Mouse (Mus musculus) CH12.LX (cell line): ENCODE data around the gene Gm6871. TPM values are rescaled to one million over a fixed set of nuclear protein-coding genes. Genes with fewer than 3 reads are reported as not detected.

Experiments used
- DNase-seq: peaks from one replicate; pipeline ENCODE4 v3.0.0-alpha.2; 2013; ENCODE audit errors: extremely low read depth
- H3K27ac ChIP-seq: 2 replicates; pipeline ENCODE4 v1.5.1; 2012; ENCODE audit warnings: low read depth, mild to moderate bottlenecking, control low read depth, moderate library complexity; ENCODE audit not compliant: insufficient read depth
- H3K27me3 ChIP-seq: replicated peaks from 2 replicates; pipeline ENCODE3; 2012; ENCODE audit warnings: inconsistent platforms
- H3K36me3 ChIP-seq, 2 experiments: replicated peaks in 1 of 2; 2 replicates each; pipeline versions ENCODE3 to v1.6.1; 2012; ENCODE audit warnings: inconsistent platforms in 1 of 2, low read length in 1 of 2, mild to moderate bottlenecking in 1 of 2, mixed read lengths in 1 of 2, moderate library complexity in 1 of 2; ENCODE audit not compliant: control insufficient read depth in 1 of 2, insufficient read depth in 1 of 2
- H3K4me1 ChIP-seq, 2 experiments: 2 replicates each; pipeline ENCODE4 v1.6.1; 2012; ENCODE audit warnings: inconsistent platforms in 1 of 2, moderate library complexity in 1 of 2; ENCODE audit not compliant: insufficient read depth in 2 of 2, control insufficient read depth in 1 of 2
- H3K4me2 ChIP-seq: 2 replicates; pipeline ENCODE4 v1.6.1; 2012; ENCODE audit warnings: low read depth, mild to moderate bottlenecking, control low read depth; ENCODE audit not compliant: poor library complexity, insufficient read depth, severe bottlenecking
- H3K4me3 ChIP-seq, 3 experiments: fragments of 150-350 bp in 1 of 3; sonication (generic) in 1 of 3; replicated peaks in 1 of 3; 2 replicates each; pipeline versions ENCODE3 to v1.5.1; 2011 to 2012; ENCODE audit warnings: low read depth in 2 of 3, low read length in 2 of 3, mild to moderate bottlenecking in 2 of 3, moderate library complexity in 2 of 3, control low read depth in 1 of 3, improper control_type of control experiment in 1 of 3, inconsistent platforms in 1 of 3, mixed read lengths in 1 of 3; ENCODE audit not compliant: poor library complexity in 1 of 3
- H3K79me2 ChIP-seq: replicated peaks from 2 replicates; pipeline ENCODE4 v1.6.1; 2012; ENCODE audit warnings: mild to moderate bottlenecking, moderate library complexity; ENCODE audit not compliant: control insufficient read depth, poor library complexity, insufficient read depth, severe bottlenecking; ENCODE audit errors: extremely low read depth
- H3K9ac ChIP-seq: 2 replicates; pipeline ENCODE4 v1.6.1; 2012; ENCODE audit warnings: low read depth, mild to moderate bottlenecking, control low read depth, moderate library complexity; ENCODE audit not compliant: insufficient read depth
- H3K9me3 ChIP-seq: replicated peaks from 2 replicates; pipeline ENCODE3; 2012; ENCODE audit warnings: low read length, inconsistent platforms, mixed read lengths
- CHD2 ChIP-seq: IDR thresholded peaks from 2 replicates; pipeline ENCODE4 v1.6.1; 2011; ENCODE audit warnings: low read length, improper control_type of control experiment
- E2F4 ChIP-seq: IDR thresholded peaks from 2 replicates; pipeline ENCODE4 v1.6.1; 2011; ENCODE audit warnings: low read depth, low read length, improper control_type of control experiment; ENCODE audit not compliant: insufficient replicate concordance
- ELF1 ChIP-seq: IDR thresholded peaks from 2 replicates; pipeline ENCODE4 v1.6.1; 2014; ENCODE audit warnings: low read depth, mild to moderate bottlenecking, inconsistent platforms, low read length, improper control_type of control experiment
- EP300 ChIP-seq: IDR thresholded peaks from 2 replicates; pipeline ENCODE4 v1.6.1; 2011; ENCODE audit warnings: low read length, improper control_type of control experiment
- ETS1 ChIP-seq: conservative IDR thresholded peaks from 2 replicates; pipeline ENCODE4 v1.6.1; 2012; ENCODE audit warnings: low read depth, mild to moderate bottlenecking, inconsistent platforms, low read length, improper control_type of control experiment, moderate library complexity
- GABPA ChIP-seq: IDR thresholded peaks from 2 replicates; pipeline ENCODE4 v1.6.1; 2012; ENCODE audit warnings: low read depth, low read length, improper control_type of control experiment, inconsistent platforms; ENCODE audit not compliant: insufficient replicate concordance
- HCFC1 ChIP-seq: IDR thresholded peaks from 2 replicates; pipeline ENCODE4 v1.6.1; 2012; ENCODE audit warnings: low read depth, mild to moderate bottlenecking, inconsistent platforms, low read length, improper control_type of control experiment
- IRF4 ChIP-seq: IDR thresholded peaks from 2 replicates; pipeline ENCODE4 v1.6.1; 2014; ENCODE audit warnings: low read depth, mild to moderate bottlenecking, inconsistent platforms, low read length, improper control_type of control experiment
- JUN ChIP-seq: IDR thresholded peaks from 2 replicates; pipeline ENCODE4 v1.6.1; 2011; ENCODE audit warnings: low read depth, mild to moderate bottlenecking, low read length, improper control_type of control experiment, moderate library complexity; ENCODE audit not compliant: insufficient read depth
- JUND ChIP-seq: conservative IDR thresholded peaks from 2 replicates; pipeline ENCODE4 v1.6.1; 2011; ENCODE audit warnings: low read depth, low read length, improper control_type of control experiment
- KAT2A ChIP-seq: IDR thresholded peaks from 2 replicates; pipeline ENCODE4 v1.6.1; 2012; ENCODE audit warnings: low read length, improper control_type of control experiment, inconsistent platforms; ENCODE audit not compliant: insufficient replicate concordance
- MAFK ChIP-seq: IDR thresholded peaks from 2 replicates; pipeline ENCODE4 v1.6.1; 2011; ENCODE audit warnings: low read length, improper control_type of control experiment; ENCODE audit not compliant: insufficient replicate concordance
- MAX ChIP-seq: IDR thresholded peaks from 2 replicates; pipeline ENCODE4 v1.6.1; 2011; ENCODE audit warnings: low read length, improper control_type of control experiment
- MEF2A ChIP-seq: IDR thresholded peaks from 2 replicates; pipeline ENCODE4 v1.6.1; 2014; ENCODE audit warnings: low read depth, mild to moderate bottlenecking, inconsistent platforms, low read length, improper control_type of control experiment, borderline replicate concordance
- MXI1 ChIP-seq: IDR thresholded peaks from 2 replicates; pipeline ENCODE4 v1.6.1; 2011; ENCODE audit warnings: mild to moderate bottlenecking, low read depth, low read length, improper control_type of control experiment
- MYC ChIP-seq: IDR thresholded peaks from 2 replicates; pipeline ENCODE4 v1.6.1; 2011; ENCODE audit warnings: low read depth, mild to moderate bottlenecking, improper control_type of control experiment, low read length
- NELFE ChIP-seq: IDR thresholded peaks from 2 replicates; pipeline ENCODE4 v1.6.1; 2011; ENCODE audit warnings: low read depth, low read length, improper control_type of control experiment
- POLR2A ChIP-seq: IDR thresholded peaks from 2 replicates; pipeline ENCODE4 v1.6.1; 2011; ENCODE audit warnings: low read depth, mild to moderate bottlenecking, improper control_type of control experiment, low read length
- RCOR1 ChIP-seq: conservative IDR thresholded peaks from 2 replicates; pipeline ENCODE4 v1.6.1; 2012; ENCODE audit warnings: low read depth, mild to moderate bottlenecking, inconsistent platforms, low read length, improper control_type of control experiment
- SIN3A ChIP-seq: IDR thresholded peaks from 2 replicates; pipeline ENCODE4 v1.6.1; 2012; ENCODE audit warnings: low read length, improper control_type of control experiment, inconsistent platforms
- TBP ChIP-seq: conservative IDR thresholded peaks from 2 replicates; pipeline ENCODE4 v1.6.1; 2011; ENCODE audit warnings: low read depth, low read length, improper control_type of control experiment
- TCF12 ChIP-seq: IDR thresholded peaks from 2 replicates; pipeline ENCODE4 v1.6.1; 2014; ENCODE audit warnings: low read depth, mild to moderate bottlenecking, inconsistent platforms, low read length, improper control_type of control experiment
- USF1 ChIP-seq: IDR thresholded peaks from 2 replicates; pipeline ENCODE4 v1.6.1; 2014; ENCODE audit warnings: low read depth, mild to moderate bottlenecking, inconsistent platforms, low read length, improper control_type of control experiment
- USF2 ChIP-seq: conservative IDR thresholded peaks from 2 replicates; pipeline ENCODE4 v1.6.1; 2011; ENCODE audit warnings: low read depth, low read length, improper control_type of control experiment
- ZC3H11A ChIP-seq: IDR thresholded peaks from 2 replicates; pipeline ENCODE4 v1.6.1; 2012; ENCODE audit warnings: low read depth, mild to moderate bottlenecking, inconsistent platforms, low read length, improper control_type of control experiment
- ZKSCAN1 ChIP-seq: IDR thresholded peaks from 2 replicates; pipeline ENCODE4 v1.6.1; 2012; ENCODE audit warnings: low read depth, inconsistent platforms, low read length, improper control_type of control experiment, borderline replicate concordance
- ZMIZ1 ChIP-seq: IDR thresholded peaks from 2 replicates; pipeline ENCODE4 v1.6.1; 2012; ENCODE audit warnings: low read depth, mild to moderate bottlenecking, inconsistent platforms, low read length, improper control_type of control experiment
- ZNF384 ChIP-seq: IDR thresholded peaks from 2 replicates; pipeline ENCODE4 v1.6.1; 2012; ENCODE audit warnings: low read depth, low read length, improper control_type of control experiment, inconsistent platforms
- dilution Hi-C: fragments of 300-500 bp; cut with MboI; formaldehyde crosslinking; loops from 2 replicates; pipeline ENCODE4 v1.14.3; 2020; ENCODE audit warnings: low sequenced_read_pairs; ENCODE audit not compliant: extremely low pct_unique_long_range_greater_than_20kb, extremely low pct_ligation_motif_present
- in situ Hi-C: fragments of 300-500 bp; cut with MboI; formaldehyde crosslinking; loops from 3 replicates; pipeline ENCODE4 v1.14.3; 2019; ENCODE audit warnings: low sequenced_read_pairs, low pct_ligation_motif_present, low pct_unique_long_range_greater_than_20kb, mixed read lengths
- polyA plus RNA-seq: library from polyadenylated mRNA; unstranded; fragments of >175 nt; gene quantifications from 2 replicates; pipeline ENCODE4 v1.2.1, GENCODE M21; 2012; ENCODE audit warnings: low read depth; ENCODE audit not compliant: insufficient read length
- total RNA-seq, 2 experiments: library from RNA; depleted of rRNA; stranded (reverse); fragments of 300-350 nt in 1 of 2; fragments of >200 nt in 1 of 2; gene quantifications; 2 replicates each; pipeline ENCODE4 v1.2.3; 2012 to 2014

The Gm6871 gene
- total and polyA plus RNA-seq, 3 experiments = not detected

DNA sequence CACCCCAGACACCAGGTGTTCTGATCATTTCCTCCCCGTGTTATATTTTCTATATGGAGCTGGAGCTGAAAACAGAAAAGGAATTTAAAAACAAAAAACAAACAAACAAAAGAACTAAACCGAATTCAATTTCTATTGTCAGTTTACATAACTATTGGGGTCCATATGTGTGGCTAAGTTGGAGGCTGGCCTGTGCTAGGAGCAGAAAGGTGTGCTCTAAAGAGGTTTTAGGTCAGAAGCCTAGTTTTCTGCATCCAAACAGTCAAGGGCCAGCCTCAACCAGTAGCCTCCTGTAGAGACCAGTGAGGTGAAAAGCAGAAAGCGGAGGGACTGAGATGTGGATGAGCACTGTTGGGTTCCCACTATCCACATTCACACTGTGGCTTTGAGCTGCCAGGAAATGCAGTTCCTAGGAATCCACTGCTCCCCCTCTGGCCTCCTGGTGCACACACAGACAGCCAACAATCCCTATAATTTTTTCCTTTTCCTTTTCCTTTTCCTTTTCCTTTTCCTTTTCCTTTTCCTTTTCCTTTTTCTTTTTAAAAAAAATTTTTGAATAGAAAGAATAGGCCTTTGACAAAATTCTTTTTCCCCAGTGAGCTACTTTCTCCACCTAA, 26.6 kb upstream of the Gm6871 start:
- no peaks in the 10 kb centered on the region for H3K9me3 ChIP-seq
- dilution Hi-C loops (no loop called here), in situ Hi-C loops (no loop called here)
- H3K79me2 ChIP-seq = peaks cover 30% of the 10 kb centered on the region
- peaks cover 4 to 18% of the 10 kb centered on the region in 2 experiments for H3K36me3 ChIP-seq
- H3K4me2 ChIP-seq = peak overlapping the region; percentile 99
- H3K4me3 ChIP-seq = peak overlapping the region; percentile 70 to 93 (median 91)
- no peak for DNase-seq
- peak overlapping the region; percentile 89 for H3K9ac ChIP-seq
- H3K27ac ChIP-seq = no peak overlapping the region
- no peak for TF ChIP-seq POLR2A
- no peak for TF ChIP-seq ZNF384
- TF ChIP-seq GABPA = no peak
- no peak for TF ChIP-seq JUND
- TF ChIP-seq SIN3A = no peak
- TF ChIP-seq ZC3H11A = no peak
- no peak for TF ChIP-seq EP300
- TF ChIP-seq ELF1 = no peak
- no peak for TF ChIP-seq NELFE
- TF ChIP-seq ZKSCAN1 = no peak
- TF ChIP-seq USF1 = no peak
- no peak for TF ChIP-seq MXI1
- TF ChIP-seq ETS1 = no peak
- no peak for TF ChIP-seq ZMIZ1
- TF ChIP-seq E2F4 = no peak
- H3K27me3 ChIP-seq = no peaks in the 10 kb centered on the region
- H3K4me1 ChIP-seq = peaks cover 3 to 16% of the 10 kb centered on the region in 2 experiments

DNA sequence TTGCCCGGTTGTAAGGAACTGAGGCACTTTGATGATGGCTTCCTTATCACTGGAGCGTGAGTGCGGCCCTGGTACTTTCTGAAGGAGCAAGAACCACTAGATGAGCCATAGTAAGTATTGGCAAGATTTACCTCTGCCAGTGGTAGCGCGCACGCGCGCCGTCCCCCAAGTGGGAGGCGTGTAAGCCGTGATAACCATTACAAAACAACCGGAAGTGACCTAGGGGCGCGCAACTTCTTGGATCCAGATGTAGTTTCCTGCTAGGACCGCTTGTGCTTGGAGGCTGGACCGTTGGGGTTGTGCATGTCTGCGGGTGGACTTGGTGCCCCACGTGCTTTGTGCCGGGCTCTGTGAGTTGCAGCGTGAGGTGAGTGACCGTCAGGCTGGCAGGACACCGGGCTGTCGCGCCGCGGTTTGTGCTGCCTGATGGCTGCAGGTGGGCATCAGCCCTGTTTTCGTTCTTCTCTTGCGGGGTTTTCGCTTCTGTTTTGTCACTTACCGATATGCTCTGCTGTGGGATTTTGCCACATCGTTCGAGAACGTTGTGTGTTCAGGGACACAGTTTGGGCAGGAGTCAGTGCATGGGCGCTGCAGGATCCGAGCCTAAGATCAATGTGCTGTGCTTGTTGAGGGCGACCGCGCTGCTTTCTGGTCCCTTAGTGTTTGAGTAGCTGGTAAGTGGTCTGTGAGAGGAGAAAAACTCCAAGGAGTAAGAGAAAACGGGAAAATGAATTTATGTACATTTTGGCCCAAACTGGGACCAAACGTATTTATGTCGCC, 25.8 kb upstream of the Gm6871 start, which contains the start of gene 2610021A01Rik:
Gene 2610021A01Rik, plus strand, starts transcription at position 197 of the 780 bp plus-strand sequence.
- peak within 1 kb of the TSS; percentile 34; the same call in 1 of the 2 replicates for H3K27ac ChIP-seq
- peak within 1 kb of the TSS; percentile 70 to 93 (median 91) for H3K4me3 ChIP-seq
- no peaks in the 10 kb centered on the region for H3K27me3 ChIP-seq
- in situ Hi-C loops = no loop called here
- H3K79me2 ChIP-seq = peaks cover 30% of the 10 kb centered on the region
- H3K4me1 ChIP-seq = peaks cover 3 to 16% of the 10 kb centered on the region in 2 experiments
- dilution Hi-C loops = no loop called here
- peak; percentile 92 for DNase-seq
- H3K9me3 ChIP-seq = no peaks in the 10 kb centered on the region
- H3K4me2 ChIP-seq = peak within 1 kb of the TSS; percentile 99
- peak within 1 kb of the TSS; percentile 89 for H3K9ac ChIP-seq
- peaks cover 0 to 13% of the 10 kb centered on the region in 2 experiments for H3K36me3 ChIP-seq
- TF ChIP-seq KAT2A (peak; percentile 73; the same call in 1 of the 2 replicates), ETS1 (peak; percentile 20; the same call in 1 of the 2 replicates), GABPA (no peak), HCFC1 (peak; percentile 81), ZKSCAN1 (no peak), MAFK (no peak), IRF4 (no peak), CHD2 (no peak), TCF12 (peak; percentile 88), NELFE (peak; percentile 57), ELF1 (peak; percentile 82), ZC3H11A (no peak), USF2 (no peak), USF1 (no peak), MAX (peak; percentile 76; the same call in 1 of the 2 replicates), MYC (peak; percentile 83), E2F4 (peak; percentile 69; the same call in 1 of the 2 replicates), MEF2A (peak; percentile 68; the same call in 1 of the 2 replicates), JUN (no peak), ZNF384 (no peak), RCOR1 (no peak), TBP (peak; percentile 90), JUND (no peak), MXI1 (peak; percentile 90)
